Mouse (Mus musculus): ENCODE results near the gene Gm17409.

DNA sequence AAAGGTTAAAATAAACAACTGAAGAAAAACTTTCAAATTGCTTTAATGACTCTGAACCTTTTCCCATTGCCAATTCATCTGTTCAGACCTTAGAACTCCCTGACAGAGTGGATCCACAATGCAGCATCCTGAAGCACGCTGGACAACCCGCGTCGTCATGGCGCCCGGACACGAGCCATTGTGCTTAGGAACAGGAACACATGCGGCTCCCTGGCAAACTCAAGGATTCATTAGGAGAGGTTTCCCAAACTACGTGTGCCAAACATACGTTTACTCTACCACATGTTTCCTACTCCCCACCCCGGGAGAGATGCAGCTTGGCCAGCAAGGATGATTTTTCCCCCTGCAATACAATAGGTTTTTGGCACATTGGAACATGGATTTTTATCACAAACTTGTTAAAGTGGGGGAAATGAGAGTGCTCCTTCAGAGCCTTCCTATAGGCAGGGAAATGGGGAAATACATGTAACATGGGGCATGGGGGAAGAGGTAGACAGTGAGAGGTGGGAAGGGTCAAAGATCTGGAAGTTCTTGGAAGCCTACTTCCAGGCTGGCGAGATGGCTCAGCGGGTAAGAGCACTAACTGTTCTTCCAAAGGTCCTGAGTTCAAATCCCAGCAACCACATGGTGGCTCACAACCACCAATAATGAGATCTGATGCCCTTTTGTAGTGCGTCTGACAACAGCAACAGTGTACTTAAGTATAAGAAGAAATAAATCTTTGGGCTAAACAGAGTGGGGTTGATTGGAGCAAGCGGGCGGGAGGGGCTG lies 15.6 kb upstream of the Gm17409 start:
- TF ChIP-seq POLR2A (IDR thresholded peaks at IDR 0.05; ENCODE audit: low read depth, low read length) (no peak), CTCF (conservative IDR thresholded peaks at IDR 0.05; ENCODE audit: insufficient read depth, insufficient read length, low read depth, low read length) (no peak)
